Mouse (Mus musculus): ENCODE results near the gene Foxp1. TPM values are rescaled to one million over a fixed set of nuclear protein-coding genes. Genes with fewer than 3 reads are reported as not detected.

Foxp1 gene
- polyA plus RNA-seq, 1 experiment from 2014 or later: 36.4 TPM

GRCm38 (mm10) chr6:98936377-98936776 lies 586.1 kb downstream of the Foxp1 start:
- WGBS: 83% methylated on average over 3 of the region's 3 CpGs
- H3K36me3 ChIP-seq (ENCODE audit: insufficient read depth, low read length): peaks cover 15% of the 10 kb centered on the region
- no peaks in the 10 kb centered on the region for H3K9me3 ChIP-seq (ENCODE audit: low read length)
- no peak overlapping the region for H3K27ac ChIP-seq (ENCODE audit: low read length)
- H3K4me1 ChIP-seq (ENCODE audit: insufficient read depth, low read length): peaks cover 7% of the 10 kb centered on the region; the same call in 1 of the 2 replicates
- H3K9ac ChIP-seq (replicated peaks; ENCODE audit: low read length): no peak overlapping the region
- no peak for ATAC-seq (ENCODE audit: low FRiP score, low TSS enrichment)
- no peaks in the 10 kb centered on the region for H3K27me3 ChIP-seq (ENCODE audit: insufficient read depth, low read length)
- no peak overlapping the region for H3K4me2 ChIP-seq (replicated peaks; ENCODE audit: low read depth, low read length)
- H3K4me3 ChIP-seq (ENCODE audit: low read length): no peak overlapping the region

DNA sequence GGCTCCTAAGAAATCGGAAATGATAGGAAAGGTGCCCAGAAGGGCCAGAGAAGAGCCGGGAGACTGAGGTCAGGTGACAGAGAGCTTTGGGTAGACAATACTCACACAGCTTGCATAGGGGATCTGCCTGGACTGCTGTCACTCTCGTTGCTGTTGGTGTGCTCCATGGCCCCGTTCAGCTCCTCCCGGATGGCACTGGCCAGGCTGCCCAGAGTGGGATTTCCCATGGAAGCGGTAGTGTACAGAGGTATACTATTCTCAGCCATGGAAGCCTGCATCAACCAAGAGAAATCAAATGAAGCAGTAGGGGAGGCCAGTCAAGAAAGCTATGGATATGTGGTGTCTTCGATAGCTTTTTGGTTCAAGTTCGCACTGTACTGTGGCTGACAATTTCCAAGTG lies 587.4 kb downstream of the Foxp1 start:
- Histone ChIP-seq H3K9me3 (ENCODE audit: low read length) (no peaks in the 10 kb centered on the region), H3K9ac (replicated peaks; ENCODE audit: low read length) (no peak overlapping the region), H3K27me3 (ENCODE audit: insufficient read depth, low read length) (no peaks in the 10 kb centered on the region), H3K36me3 (ENCODE audit: insufficient read depth, low read length) (peaks cover 18% of the 10 kb centered on the region), H3K4me1 (ENCODE audit: insufficient read depth, low read length) (peaks cover 7% of the 10 kb centered on the region; the same call in 1 of the 2 replicates), H3K4me3 (ENCODE audit: low read length) (no peak overlapping the region), H3K4me2 (replicated peaks; ENCODE audit: low read depth, low read length) (no peak overlapping the region), H3K27ac (ENCODE audit: low read length) (no peak overlapping the region)
- WGBS: 93% methylated on average over 8 of the region's 8 CpGs
- no peak for ATAC-seq (ENCODE audit: low FRiP score, low TSS enrichment)

- no peaks in the 10 kb centered on the region for H3K27me3 ChIP-seq (ENCODE audit: insufficient read depth, low read length)
- H3K4me1 ChIP-seq (ENCODE audit: insufficient read depth, low read length): peaks cover 7% of the 10 kb centered on the region; the same call in 1 of the 2 replicates
- H3K4me2 ChIP-seq (replicated peaks; ENCODE audit: low read depth, low read length): no peak overlapping the region
- 93% methylated on average over 10 of the region's 10 CpGs for WGBS
- no peak overlapping the region for H3K4me3 ChIP-seq (ENCODE audit: low read length)
- H3K36me3 ChIP-seq (ENCODE audit: insufficient read depth, low read length): peaks cover 26% of the 10 kb centered on the region
- no peak overlapping the region for H3K9ac ChIP-seq (replicated peaks; ENCODE audit: low read length)
- no peaks in the 10 kb centered on the region; the same call in 1 of the 2 replicates for H3K9me3 ChIP-seq (ENCODE audit: low read length)
- no peak overlapping the region for H3K27ac ChIP-seq (ENCODE audit: low read length)
- ATAC-seq (ENCODE audit: low FRiP score, low TSS enrichment): no peak
Observed at GRCm38 (mm10) chr6:98934381-98934780, 588.1 kb downstream of the Foxp1 start.

DNA sequence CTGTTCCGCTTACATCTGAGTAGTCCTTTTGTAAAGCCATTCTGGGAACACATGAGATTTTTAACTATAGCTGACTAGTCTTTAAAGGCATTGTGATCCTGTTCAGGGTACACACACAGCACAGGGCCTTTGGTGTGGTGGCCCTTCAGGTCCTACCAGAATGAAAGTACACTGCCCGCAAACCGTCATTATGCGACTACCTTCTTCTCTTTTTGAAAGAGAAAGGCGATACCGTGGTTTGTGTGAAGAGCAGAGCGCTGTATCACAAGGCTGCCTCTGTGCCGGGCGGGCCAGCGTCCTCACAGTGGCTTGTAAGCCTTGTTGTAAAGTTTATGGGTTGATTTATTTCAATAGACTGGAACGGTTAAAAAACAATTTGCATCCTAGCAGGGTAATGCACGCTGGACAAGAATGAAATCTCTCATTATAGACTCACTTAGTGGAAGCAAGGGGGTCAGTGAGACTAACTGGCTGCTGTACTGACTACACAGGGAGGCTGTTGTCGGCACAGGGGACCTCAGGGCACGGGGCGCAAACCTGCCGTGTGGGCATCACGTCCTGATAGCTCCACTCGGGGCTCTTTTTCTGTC lies 589.3 kb downstream of the Foxp1 start:
- Histone ChIP-seq H3K9me3 (ENCODE audit: low read length) (no peaks in the 10 kb centered on the region; the same call in 1 of the 2 replicates), H3K27me3 (ENCODE audit: insufficient read depth, low read length) (no peaks in the 10 kb centered on the region), H3K4me2 (replicated peaks; ENCODE audit: low read depth, low read length) (no peak overlapping the region), H3K4me3 (ENCODE audit: low read length) (no peak overlapping the region), H3K36me3 (ENCODE audit: insufficient read depth, low read length) (peaks cover 27% of the 10 kb centered on the region), H3K4me1 (ENCODE audit: insufficient read depth, low read length) (peaks cover 4% of the 10 kb centered on the region; the same call in 1 of the 2 replicates), H3K27ac (ENCODE audit: low read length) (no peak overlapping the region), H3K9ac (replicated peaks; ENCODE audit: low read length) (no peak overlapping the region)
- ATAC-seq (ENCODE audit: low FRiP score, low TSS enrichment): no peak
- 47% methylated on average over 18 of the region's 18 CpGs for WGBS

GRCm38 (mm10) chr6:98931881-98932540 lies 590.5 kb downstream of the Foxp1 start:
- H3K9me3 ChIP-seq (ENCODE audit: low read length): no peaks in the 10 kb centered on the region; the same call in 1 of the 2 replicates
- peaks cover 3% of the 10 kb centered on the region; the same call in 1 of the 2 replicates for H3K4me1 ChIP-seq (ENCODE audit: insufficient read depth, low read length)
- H3K4me3 ChIP-seq (ENCODE audit: low read length): no peak overlapping the region
- H3K36me3 ChIP-seq (ENCODE audit: insufficient read depth, low read length): peaks cover 27% of the 10 kb centered on the region
- ATAC-seq (ENCODE audit: low FRiP score, low TSS enrichment): peak; percentile 86
- WGBS: 21% methylated on average over 8 of the region's 8 CpGs
- H3K27ac ChIP-seq (ENCODE audit: low read length): no peak overlapping the region
- H3K4me2 ChIP-seq (replicated peaks; ENCODE audit: low read depth, low read length): no peak overlapping the region
- H3K9ac ChIP-seq (replicated peaks; ENCODE audit: low read length): no peak overlapping the region
- no peaks in the 10 kb centered on the region for H3K27me3 ChIP-seq (ENCODE audit: insufficient read depth, low read length)

- no peak overlapping the region for H3K27ac ChIP-seq (ENCODE audit: low read length)
- 72% methylated on average over 15 of the region's 15 CpGs for WGBS
- no peak for ATAC-seq (ENCODE audit: low FRiP score, low TSS enrichment)
- peaks cover 3% of the 10 kb centered on the region; the same call in 1 of the 2 replicates for H3K4me1 ChIP-seq (ENCODE audit: insufficient read depth, low read length)
- H3K4me2 ChIP-seq (replicated peaks; ENCODE audit: low read depth, low read length): no peak overlapping the region
- H3K9me3 ChIP-seq (ENCODE audit: low read length): no peaks in the 10 kb centered on the region; the same call in 1 of the 2 replicates
- no peak overlapping the region for H3K9ac ChIP-seq (replicated peaks; ENCODE audit: low read length)
- peaks cover 27% of the 10 kb centered on the region for H3K36me3 ChIP-seq (ENCODE audit: insufficient read depth, low read length)
- no peak overlapping the region for H3K4me3 ChIP-seq (ENCODE audit: low read length)
- H3K27me3 ChIP-seq (ENCODE audit: insufficient read depth, low read length): no peaks in the 10 kb centered on the region
Observed at GRCm38 (mm10) chr6:98930652-98931300, 591.7 kb downstream of the Foxp1 start.

GRCm38 (mm10) chr6:98928365-98928764 lies 594.2 kb downstream of the Foxp1 start:
- Histone ChIP-seq H3K9ac (replicated peaks; ENCODE audit: low read length) (no peak overlapping the region), H3K27ac (ENCODE audit: low read length) (no peak overlapping the region), H3K4me1 (ENCODE audit: insufficient read depth, low read length) (peaks cover under 1% of the 10 kb centered on the region; the same call in 1 of the 2 replicates), H3K4me3 (ENCODE audit: low read length) (no peak overlapping the region), H3K4me2 (replicated peaks; ENCODE audit: low read depth, low read length) (no peak overlapping the region), H3K36me3 (ENCODE audit: insufficient read depth, low read length) (peaks cover 16% of the 10 kb centered on the region), H3K9me3 (ENCODE audit: low read length) (no peaks in the 10 kb centered on the region; the same call in 1 of the 2 replicates), H3K27me3 (ENCODE audit: insufficient read depth, low read length) (no peaks in the 10 kb centered on the region)
- ATAC-seq (ENCODE audit: low FRiP score, low TSS enrichment): no peak
- WGBS: 81% methylated on average over 8 of the region's 8 CpGs

DNA sequence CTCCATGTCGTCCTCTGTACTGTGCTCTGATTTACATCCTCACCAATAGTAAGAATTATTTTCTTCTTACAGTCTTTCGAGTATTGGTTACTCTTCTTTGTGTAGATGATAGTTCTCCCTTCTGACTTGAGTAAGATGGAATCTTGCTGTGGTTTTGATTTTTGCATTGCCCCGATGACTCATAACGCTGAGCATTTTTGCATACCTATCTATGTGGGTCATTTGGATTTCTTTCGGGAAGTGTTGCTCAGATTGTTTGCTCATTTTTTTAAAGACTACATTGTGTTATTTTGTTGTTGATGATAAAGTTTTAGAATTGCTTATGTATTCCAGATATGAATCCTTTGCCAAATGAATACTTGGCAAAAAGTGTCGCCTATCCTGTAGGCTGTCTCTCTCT lies 621.3 kb downstream of the Foxp1 start:
- Histone ChIP-seq H3K4me2 (replicated peaks; ENCODE audit: low read depth, low read length) (no peak overlapping the region), H3K9me3 (ENCODE audit: low read length) (no peaks in the 10 kb centered on the region), H3K9ac (replicated peaks; ENCODE audit: low read length) (no peak overlapping the region), H3K27ac (ENCODE audit: low read length) (no peak overlapping the region), H3K4me3 (ENCODE audit: low read length) (no peak overlapping the region), H3K4me1 (ENCODE audit: insufficient read depth, low read length) (no peaks in the 10 kb centered on the region), H3K27me3 (ENCODE audit: insufficient read depth, low read length) (no peaks in the 10 kb centered on the region), H3K36me3 (ENCODE audit: insufficient read depth, low read length) (no peaks in the 10 kb centered on the region)
- ATAC-seq (ENCODE audit: low FRiP score, low TSS enrichment): no peak
- 89% methylated on average over 6 of the region's 6 CpGs for WGBS

GRCm38 (mm10) chr6:98878208-98878607 lies 644.3 kb downstream of the Foxp1 start:
- Histone ChIP-seq H3K9me3 (ENCODE audit: low read length) (no peaks in the 10 kb centered on the region), H3K4me1 (ENCODE audit: insufficient read depth, low read length) (no peaks in the 10 kb centered on the region), H3K9ac (replicated peaks; ENCODE audit: low read length) (no peak overlapping the region), H3K36me3 (ENCODE audit: insufficient read depth, low read length) (no peaks in the 10 kb centered on the region), H3K4me2 (replicated peaks; ENCODE audit: low read depth, low read length) (no peak overlapping the region), H3K27ac (ENCODE audit: low read length) (no peak overlapping the region), H3K27me3 (ENCODE audit: insufficient read depth, low read length) (no peaks in the 10 kb centered on the region), H3K4me3 (ENCODE audit: low read length) (no peak overlapping the region)
- WGBS: 88% methylated on average over 1 of the region's 1 CpGs
- ATAC-seq (ENCODE audit: low FRiP score, low TSS enrichment): no peak

DNA sequence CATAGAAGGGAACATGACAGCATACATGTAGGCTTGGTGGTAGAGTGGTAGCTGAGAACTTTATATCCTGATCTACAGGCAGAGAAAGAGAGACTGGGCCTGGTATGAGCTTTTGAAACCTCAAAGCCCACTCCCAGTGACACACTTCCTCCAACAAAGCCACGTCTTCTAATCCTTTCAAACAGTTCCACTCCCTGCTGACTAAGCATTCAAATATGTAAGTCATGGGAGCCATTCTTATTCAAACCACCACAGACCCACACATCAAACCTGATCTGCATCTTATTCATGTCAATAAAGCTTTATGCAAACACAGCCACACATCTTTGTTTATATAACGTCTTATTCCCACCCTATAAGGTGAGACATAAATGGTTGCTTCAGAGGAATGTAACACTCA lies 646.1 kb downstream of the Foxp1 start:
- no peak overlapping the region for H3K4me2 ChIP-seq (replicated peaks; ENCODE audit: low read depth, low read length)
- H3K27me3 ChIP-seq (ENCODE audit: insufficient read depth, low read length): no peaks in the 10 kb centered on the region
- H3K9me3 ChIP-seq (ENCODE audit: low read length): no peaks in the 10 kb centered on the region
- no peak overlapping the region for H3K9ac ChIP-seq (replicated peaks; ENCODE audit: low read length)
- H3K4me3 ChIP-seq (ENCODE audit: low read length): no peak overlapping the region
- H3K36me3 ChIP-seq (ENCODE audit: insufficient read depth, low read length): no peaks in the 10 kb centered on the region
- no peak for ATAC-seq (ENCODE audit: low FRiP score, low TSS enrichment)
- WGBS: 84% methylated on average over 2 of the region's 2 CpGs
- no peaks in the 10 kb centered on the region for H3K4me1 ChIP-seq (ENCODE audit: insufficient read depth, low read length)
- H3K27ac ChIP-seq (ENCODE audit: low read length): no peak overlapping the region

Data from kidney, embryonic 16.5 days (tissue).